Mouse (Mus musculus): ENCODE results near the gene Tfcp2. TPM values are rescaled to one million over a fixed set of nuclear protein-coding genes. Genes with fewer than 3 reads are reported as not detected.

Tfcp2 gene
- polyA plus RNA-seq, 1 experiment from 2014 or later: 22.3 TPM

GRCm38 (mm10) chr15:100588297-100588696 lies 36.5 kb upstream of the Tfcp2 start:
- no peaks in the 10 kb centered on the region for H3K9me3 ChIP-seq (ENCODE audit: control insufficient read depth, low read length)
- H3K9ac ChIP-seq (ENCODE audit: low read length): no peak overlapping the region
- H3K4me2 ChIP-seq (ENCODE audit: low read depth, low read length): no peak overlapping the region
- ATAC-seq (ENCODE audit: low read depth): no peak
- H3K27me3 ChIP-seq (ENCODE audit: control insufficient read depth, insufficient read depth, low read depth, low read length): no peaks in the 10 kb centered on the region
- H3K4me1 ChIP-seq (replicated peaks; ENCODE audit: control insufficient read depth, insufficient read depth, low read length): no peaks in the 10 kb centered on the region
- H3K4me3 ChIP-seq (ENCODE audit: low read length): no peak overlapping the region
- 75% methylated on average over 6 of the region's 6 CpGs for WGBS
- H3K36me3 ChIP-seq (ENCODE audit: control insufficient read depth, insufficient read depth, low read length): peaks cover 2% of the 10 kb centered on the region; the same call in 1 of the 2 replicates
- H3K27ac ChIP-seq (ENCODE audit: low read length): no peak overlapping the region

DNA sequence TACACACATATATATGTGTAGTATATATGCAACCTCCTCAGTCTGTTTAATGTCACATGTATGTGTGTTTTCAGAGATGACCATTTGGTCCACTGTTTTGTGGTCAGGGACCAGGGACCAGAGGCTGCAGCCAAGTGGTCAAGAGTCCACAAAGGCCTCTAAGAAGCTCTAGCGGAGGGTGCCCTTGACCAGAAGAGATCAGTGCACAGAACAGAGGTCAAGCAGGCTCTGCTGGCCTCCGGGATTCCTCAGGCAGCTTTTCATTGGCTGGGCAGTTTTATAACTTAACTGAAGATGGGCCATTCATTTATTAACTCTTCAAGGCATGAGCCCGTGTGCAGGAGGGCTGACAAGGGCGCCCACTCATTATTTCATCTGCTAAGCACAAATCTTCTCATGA lies 35.4 kb upstream of the Tfcp2 start:
- Histone ChIP-seq H3K9me3 (ENCODE audit: control insufficient read depth, low read length) (no peaks in the 10 kb centered on the region), H3K9ac (ENCODE audit: low read length) (no peak overlapping the region), H3K4me3 (ENCODE audit: low read length) (no peak overlapping the region), H3K27ac (ENCODE audit: low read length) (no peak overlapping the region), H3K36me3 (ENCODE audit: control insufficient read depth, insufficient read depth, low read length) (peaks cover 2% of the 10 kb centered on the region; the same call in 1 of the 2 replicates), H3K27me3 (ENCODE audit: control insufficient read depth, insufficient read depth, low read depth, low read length) (no peaks in the 10 kb centered on the region), H3K4me2 (ENCODE audit: low read depth, low read length) (no peak overlapping the region), H3K4me1 (replicated peaks; ENCODE audit: control insufficient read depth, insufficient read depth, low read length) (no peaks in the 10 kb centered on the region)
- no peak for ATAC-seq (ENCODE audit: low read depth)
- WGBS: 66% methylated on average over 4 of the region's 4 CpGs

- H3K4me3 ChIP-seq (ENCODE audit: low read length): no peak overlapping the region
- 89% methylated on average over 16 of the region's 16 CpGs for WGBS
- H3K27ac ChIP-seq (ENCODE audit: low read length): no peak overlapping the region
- no peaks in the 10 kb centered on the region for H3K9me3 ChIP-seq (ENCODE audit: control insufficient read depth, low read length)
- H3K36me3 ChIP-seq (ENCODE audit: control insufficient read depth, insufficient read depth, low read length): peaks cover 2% of the 10 kb centered on the region; the same call in 1 of the 2 replicates
- ATAC-seq (ENCODE audit: low read depth): no peak
- H3K4me2 ChIP-seq (ENCODE audit: low read depth, low read length): no peak overlapping the region
- H3K4me1 ChIP-seq (replicated peaks; ENCODE audit: control insufficient read depth, insufficient read depth, low read length): no peaks in the 10 kb centered on the region
- H3K9ac ChIP-seq (ENCODE audit: low read length): no peak overlapping the region
- no peaks in the 10 kb centered on the region for H3K27me3 ChIP-seq (ENCODE audit: control insufficient read depth, insufficient read depth, low read depth, low read length)
Observed at GRCm38 (mm10) chr15:100585931-100586330, 34.1 kb upstream of the Tfcp2 start.

DNA sequence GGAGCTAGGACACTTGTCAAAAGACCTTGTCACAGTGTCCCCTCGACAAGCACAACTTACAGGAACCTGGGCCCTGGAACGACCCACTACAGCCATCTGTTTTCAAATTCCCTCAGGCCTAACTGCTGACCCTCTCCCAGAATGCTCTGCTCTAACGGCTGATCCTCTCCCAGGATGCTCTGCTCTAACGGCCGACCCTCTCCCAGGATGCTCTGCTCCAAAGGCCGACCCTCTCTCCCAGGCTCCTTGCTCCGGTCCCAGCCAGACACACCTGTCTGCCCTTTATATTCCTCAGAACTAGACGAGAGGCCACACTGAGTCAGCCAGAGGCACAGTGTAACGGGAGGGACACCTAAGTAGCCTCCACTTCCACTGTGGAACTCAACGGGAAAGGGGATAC lies 28.3 kb upstream of the Tfcp2 start:
- no peak overlapping the region for H3K27ac ChIP-seq (ENCODE audit: low read length)
- H3K4me3 ChIP-seq (ENCODE audit: low read length): no peak overlapping the region
- WGBS: 84% methylated on average over 10 of the region's 10 CpGs
- H3K4me1 ChIP-seq (replicated peaks; ENCODE audit: control insufficient read depth, insufficient read depth, low read length): peaks cover 1% of the 10 kb centered on the region
- H3K36me3 ChIP-seq (ENCODE audit: control insufficient read depth, insufficient read depth, low read length): no peaks in the 10 kb centered on the region
- H3K9me3 ChIP-seq (ENCODE audit: control insufficient read depth, low read length): no peaks in the 10 kb centered on the region
- no peaks in the 10 kb centered on the region for H3K27me3 ChIP-seq (ENCODE audit: control insufficient read depth, insufficient read depth, low read depth, low read length)
- no peak for ATAC-seq (ENCODE audit: low read depth)
- no peak overlapping the region for H3K4me2 ChIP-seq (ENCODE audit: low read depth, low read length)
- no peak overlapping the region for H3K9ac ChIP-seq (ENCODE audit: low read length)

DNA sequence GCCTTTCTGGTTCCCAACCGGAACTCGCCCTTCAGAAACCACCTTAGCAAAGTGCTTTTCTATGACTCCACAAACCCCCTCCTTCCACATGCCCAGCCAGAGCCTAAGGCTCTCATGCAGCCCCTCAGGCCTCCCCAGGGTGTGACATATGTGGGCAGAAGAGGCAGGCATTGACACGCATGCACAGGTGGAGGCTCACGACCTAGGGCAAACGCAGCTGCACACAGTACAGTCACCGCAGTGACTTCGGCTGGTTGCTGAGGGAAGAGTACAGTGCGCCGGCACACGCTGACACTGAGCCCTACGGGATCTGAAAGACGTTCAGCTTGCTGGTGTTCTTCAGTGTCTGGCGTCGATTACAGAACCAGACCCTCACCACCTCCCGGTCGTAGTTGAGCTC lies 26.2 kb upstream of the Tfcp2 start:
- no peak overlapping the region for H3K9ac ChIP-seq (ENCODE audit: low read length)
- no peak overlapping the region for H3K4me2 ChIP-seq (ENCODE audit: low read depth, low read length)
- peaks cover 20% of the 10 kb centered on the region for H3K4me1 ChIP-seq (replicated peaks; ENCODE audit: control insufficient read depth, insufficient read depth, low read length)
- H3K4me3 ChIP-seq (ENCODE audit: low read length): no peak overlapping the region
- no peaks in the 10 kb centered on the region for H3K36me3 ChIP-seq (ENCODE audit: control insufficient read depth, insufficient read depth, low read length)
- no peaks in the 10 kb centered on the region for H3K27me3 ChIP-seq (ENCODE audit: control insufficient read depth, insufficient read depth, low read depth, low read length)
- no peak overlapping the region for H3K27ac ChIP-seq (ENCODE audit: low read length)
- no peak for ATAC-seq (ENCODE audit: low read depth)
- 84% methylated on average over 16 of the region's 16 CpGs for WGBS
- H3K9me3 ChIP-seq (ENCODE audit: control insufficient read depth, low read length): no peaks in the 10 kb centered on the region

GRCm38 (mm10) chr15:100576810-100577209 lies 25.0 kb upstream of the Tfcp2 start:
- no peak overlapping the region for H3K9ac ChIP-seq (ENCODE audit: low read length)
- peaks cover 20% of the 10 kb centered on the region for H3K4me1 ChIP-seq (replicated peaks; ENCODE audit: control insufficient read depth, insufficient read depth, low read length)
- 65% methylated on average over 6 of the region's 6 CpGs for WGBS
- H3K4me2 ChIP-seq (ENCODE audit: low read depth, low read length): no peak overlapping the region
- H3K4me3 ChIP-seq (ENCODE audit: low read length): no peak overlapping the region
- no peaks in the 10 kb centered on the region for H3K27me3 ChIP-seq (ENCODE audit: control insufficient read depth, insufficient read depth, low read depth, low read length)
- no peaks in the 10 kb centered on the region for H3K9me3 ChIP-seq (ENCODE audit: control insufficient read depth, low read length)
- no peak for ATAC-seq (ENCODE audit: low read depth)
- no peaks in the 10 kb centered on the region for H3K36me3 ChIP-seq (ENCODE audit: control insufficient read depth, insufficient read depth, low read length)
- H3K27ac ChIP-seq (ENCODE audit: low read length): no peak overlapping the region

DNA sequence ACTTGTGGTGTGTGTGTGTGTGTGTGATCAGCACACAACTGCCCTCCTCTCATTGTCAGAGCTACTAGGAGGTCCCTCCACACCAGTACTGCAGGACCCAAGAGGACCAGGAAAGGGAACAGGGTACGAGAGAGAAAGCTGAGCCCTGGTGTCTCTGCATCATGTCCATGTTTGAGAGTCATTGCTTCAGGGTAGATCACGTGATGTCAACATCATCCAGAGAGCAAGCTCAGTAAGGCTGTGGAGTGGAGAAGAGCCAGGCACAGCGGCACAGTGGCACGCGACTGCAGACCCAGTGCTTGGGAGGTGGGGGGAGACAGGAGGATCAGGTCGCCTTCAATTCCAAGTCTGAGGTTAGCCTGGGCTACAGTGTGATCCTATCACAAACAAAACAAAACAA lies 24.6 kb upstream of the Tfcp2 start:
- H3K9ac ChIP-seq (ENCODE audit: low read length): no peak overlapping the region
- no peak for ATAC-seq (ENCODE audit: low read depth)
- H3K27ac ChIP-seq (ENCODE audit: low read length): no peak overlapping the region
- WGBS: 86% methylated on average over 6 of the region's 6 CpGs
- no peaks in the 10 kb centered on the region for H3K27me3 ChIP-seq (ENCODE audit: control insufficient read depth, insufficient read depth, low read depth, low read length)
- H3K4me3 ChIP-seq (ENCODE audit: low read length): no peak overlapping the region
- no peak overlapping the region for H3K4me2 ChIP-seq (ENCODE audit: low read depth, low read length)
- no peaks in the 10 kb centered on the region for H3K9me3 ChIP-seq (ENCODE audit: control insufficient read depth, low read length)
- peaks cover 20% of the 10 kb centered on the region for H3K4me1 ChIP-seq (replicated peaks; ENCODE audit: control insufficient read depth, insufficient read depth, low read length)
- H3K36me3 ChIP-seq (ENCODE audit: control insufficient read depth, insufficient read depth, low read length): no peaks in the 10 kb centered on the region

- H3K27ac ChIP-seq (ENCODE audit: low read length): peak overlapping the region; percentile 80; the same call in 1 of the 2 replicates
- H3K36me3 ChIP-seq (ENCODE audit: control insufficient read depth, insufficient read depth, low read length): no peaks in the 10 kb centered on the region
- H3K27me3 ChIP-seq (ENCODE audit: control insufficient read depth, insufficient read depth, low read depth, low read length): no peaks in the 10 kb centered on the region
- H3K9me3 ChIP-seq (ENCODE audit: control insufficient read depth, low read length): no peaks in the 10 kb centered on the region
- WGBS: 82% methylated on average over 12 of the region's 12 CpGs
- no peak overlapping the region for H3K4me2 ChIP-seq (ENCODE audit: low read depth, low read length)
- no peak for ATAC-seq (ENCODE audit: low read depth)
- H3K4me3 ChIP-seq (ENCODE audit: low read length): no peak overlapping the region
- H3K9ac ChIP-seq (ENCODE audit: low read length): no peak overlapping the region
- peaks cover 20% of the 10 kb centered on the region for H3K4me1 ChIP-seq (replicated peaks; ENCODE audit: control insufficient read depth, insufficient read depth, low read length)
Observed at GRCm38 (mm10) chr15:100575366-100575765, 23.6 kb upstream of the Tfcp2 start.

- no peak overlapping the region for H3K4me2 ChIP-seq (ENCODE audit: low read depth, low read length)
- H3K9me3 ChIP-seq (ENCODE audit: control insufficient read depth, low read length): no peaks in the 10 kb centered on the region
- peak overlapping the region; percentile 80 for H3K27ac ChIP-seq (ENCODE audit: low read length)
- H3K9ac ChIP-seq (ENCODE audit: low read length): peak overlapping the region; percentile 23; the same call in 1 of the 2 replicates
- WGBS: 67% methylated on average over 2 of the region's 2 CpGs
- H3K27me3 ChIP-seq (ENCODE audit: control insufficient read depth, insufficient read depth, low read depth, low read length): no peaks in the 10 kb centered on the region
- no peak overlapping the region for H3K4me3 ChIP-seq (ENCODE audit: low read length)
- H3K4me1 ChIP-seq (replicated peaks; ENCODE audit: control insufficient read depth, insufficient read depth, low read length): peaks cover 20% of the 10 kb centered on the region
- H3K36me3 ChIP-seq (ENCODE audit: control insufficient read depth, insufficient read depth, low read length): no peaks in the 10 kb centered on the region
- peak; percentile 47 for ATAC-seq (ENCODE audit: low read depth)
Observed at GRCm38 (mm10) chr15:100574378-100574777, 22.6 kb upstream of the Tfcp2 start.

GRCm38 (mm10) chr15:100573946-100574345 lies 22.1 kb upstream of the Tfcp2 start:
- Histone ChIP-seq H3K27ac (ENCODE audit: low read length) (peak overlapping the region; percentile 80), H3K4me3 (ENCODE audit: low read length) (no peak overlapping the region), H3K4me1 (replicated peaks; ENCODE audit: control insufficient read depth, insufficient read depth, low read length) (peaks cover 20% of the 10 kb centered on the region), H3K9ac (ENCODE audit: low read length) (no peak overlapping the region; the same call in 1 of the 2 replicates), H3K9me3 (ENCODE audit: control insufficient read depth, low read length) (no peaks in the 10 kb centered on the region), H3K36me3 (ENCODE audit: control insufficient read depth, insufficient read depth, low read length) (no peaks in the 10 kb centered on the region), H3K4me2 (ENCODE audit: low read depth, low read length) (no peak overlapping the region), H3K27me3 (ENCODE audit: control insufficient read depth, insufficient read depth, low read depth, low read length) (no peaks in the 10 kb centered on the region)
- WGBS: 10% methylated on average over 6 of the region's 6 CpGs
- ATAC-seq (ENCODE audit: low read depth): peak; percentile 89
